Mouse (Mus musculus): ENCODE measurements around the gene Aph1c.
"Not testable (repeated sequence)": the region's sequence is repeated elsewhere in the genome, so short reads cannot be mapped to it uniquely, and the experiment has no call there.

GRCm38 (mm10) chr9:66873009-66873408, 38.5 kb upstream of the Aph1c start:
- not testable (repeated sequence) for TF ChIP-seq CTCF (IDR thresholded peaks at IDR 0.05; ENCODE audit: low read depth); EP300 (optimal IDR thresholded peaks at IDR 0.05)

All from stomach, postnatal 0 days (tissue).